Mouse (Mus musculus): ENCODE results near the gene Asf1b. TPM values are rescaled to one million over a fixed set of nuclear protein-coding genes. Genes with fewer than 3 reads are reported as not detected.
"Not testable (repeated sequence)": the region's sequence is repeated elsewhere in the genome, so short reads cannot be mapped to it uniquely, and the experiment has no call there.

Gene Asf1b
- total RNA-seq, 2 experiments from 2014 or later: 23.1 to 32.8 TPM

GRCm38 (mm10) chr8:83990170-83990569 is 34.9 kb downstream of the Asf1b start:
- ATAC-seq (replicated peaks; ENCODE audit: low FRiP score, poor library complexity, severe bottlenecking): no peak

- ATAC-seq (replicated peaks; ENCODE audit: low FRiP score, poor library complexity, severe bottlenecking): peak; percentile 52; the same call in 1 of the 2 replicates
These were observed 37.2 kb downstream of the Asf1b start for GRCm38 (mm10) chr8:83992488-83992887.

- ATAC-seq (replicated peaks; ENCODE audit: low FRiP score, poor library complexity, severe bottlenecking): no peak
These were observed 38.7 kb downstream of the Asf1b start for GRCm38 (mm10) chr8:83994030-83994429.

- no peak for ATAC-seq (replicated peaks; ENCODE audit: low FRiP score, poor library complexity, severe bottlenecking)
These were observed 40.7 kb downstream of the Asf1b start for GRCm38 (mm10) chr8:83995973-83996372.

- ATAC-seq (replicated peaks; ENCODE audit: low FRiP score, poor library complexity, severe bottlenecking): peak; percentile 77
These were observed 41.5 kb downstream of the Asf1b start for GRCm38 (mm10) chr8:83996567-83997505.

GRCm38 (mm10) chr8:83997511-83998141 is 42.3 kb downstream of the Asf1b start, which contains the start of gene Samd1:
TSS of gene Samd1 (plus strand) at chr8:83997672.
- ATAC-seq (replicated peaks; ENCODE audit: low FRiP score, poor library complexity, severe bottlenecking): no peak

- peak; percentile 39 for ATAC-seq (replicated peaks; ENCODE audit: low FRiP score, poor library complexity, severe bottlenecking)
These were observed 43.1 kb downstream of the Asf1b start for GRCm38 (mm10) chr8:83998231-83999056.

- ATAC-seq (replicated peaks; ENCODE audit: low FRiP score, poor library complexity, severe bottlenecking): no peak
These were observed 43.9 kb downstream of the Asf1b start for GRCm38 (mm10) chr8:83999057-83999705.

GRCm38 (mm10) chr8:83999825-84000224 is 44.5 kb downstream of the Asf1b start:
- no peak for ATAC-seq (replicated peaks; ENCODE audit: low FRiP score, poor library complexity, severe bottlenecking)

GRCm38 (mm10) chr8:84001281-84002000 is 46.1 kb downstream of the Asf1b start, which contains the start of gene 1700067K01Rik:
TSS of gene 1700067K01Rik (plus strand) at chr8:84001502.
- no peak for ATAC-seq (replicated peaks; ENCODE audit: low FRiP score, poor library complexity, severe bottlenecking)

- ATAC-seq (replicated peaks; ENCODE audit: low FRiP score, poor library complexity, severe bottlenecking): no peak
These were observed 47.8 kb downstream of the Asf1b start for GRCm38 (mm10) chr8:84002957-84003611.

GRCm38 (mm10) chr8:84003612-84004246 is 48.4 kb downstream of the Asf1b start:
- no peak for ATAC-seq (replicated peaks; ENCODE audit: low FRiP score, poor library complexity, severe bottlenecking)

GRCm38 (mm10) chr8:84004533-84005201 is 49.4 kb downstream of the Asf1b start:
- peak; percentile 98 for ATAC-seq (replicated peaks; ENCODE audit: low FRiP score, poor library complexity, severe bottlenecking)

GRCm38 (mm10) chr8:84005502-84005901 is 50.2 kb downstream of the Asf1b start:
- not testable (repeated sequence) for ATAC-seq (replicated peaks; ENCODE audit: low FRiP score, poor library complexity, severe bottlenecking)

- no peak for ATAC-seq (replicated peaks; ENCODE audit: low FRiP score, poor library complexity, severe bottlenecking)
These were observed 53.1 kb downstream of the Asf1b start for GRCm38 (mm10) chr8:84008362-84008761.

- ATAC-seq (replicated peaks; ENCODE audit: low FRiP score, poor library complexity, severe bottlenecking): peak; percentile 81
These were observed 54.6 kb downstream of the Asf1b start for GRCm38 (mm10) chr8:84009876-84010275.

Data from erythroblast, adult 5-6 weeks (primary cell).